Mouse (Mus musculus): Measurements from ENCODE around the gene Pon1.

DNA sequence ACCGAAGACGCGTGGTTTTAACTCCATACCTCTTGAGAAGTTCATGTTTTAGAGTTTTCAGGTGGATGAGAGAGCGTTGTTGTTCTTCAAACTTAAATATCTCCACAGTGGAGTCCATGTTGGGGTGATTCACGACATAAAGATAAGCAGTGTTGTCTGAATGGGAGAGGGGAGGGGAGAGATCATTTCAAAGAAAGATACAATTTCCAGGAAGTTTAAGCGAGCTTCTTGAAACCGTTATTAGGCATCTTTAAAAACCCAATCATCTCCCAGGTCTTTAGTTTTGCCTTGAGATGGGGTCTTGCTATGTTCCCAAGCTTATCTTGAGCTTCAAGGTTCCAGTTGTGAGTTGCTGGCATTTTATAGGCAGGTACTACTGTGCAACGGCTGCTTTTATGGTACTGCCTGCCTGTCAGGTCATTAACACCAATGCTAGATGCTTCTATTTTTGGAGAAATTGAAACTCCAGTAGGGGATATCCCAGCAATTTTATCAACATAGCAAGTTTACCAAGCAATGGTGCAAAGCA, 43.2 kb upstream of the Pon1 start:
- TF ChIP-seq CTCF (IDR thresholded peaks at IDR 0.05; ENCODE audit: low read depth, low read length): no peak
- TF ChIP-seq POLR2A (IDR thresholded peaks at IDR 0.05; ENCODE audit: extremely low read depth, insufficient read depth, low read length): no peak
